Mouse (Mus musculus): Measurements from ENCODE around the gene Abhd17c. TPM values are rescaled to one million over a fixed set of nuclear protein-coding genes. Genes with fewer than 3 reads are reported as not detected.
"Not testable (repeated sequence)": the region's sequence is repeated elsewhere in the genome, so short reads cannot be mapped to it uniquely, and the experiment has no call there.

Abhd17c gene
- 19.1 and 28.2 TPM in 2 replicates for total RNA-seq (2014; fragmentation: Nextera tagmentation)
- total RNA-seq (2017), result 10.2 and 10.7 TPM in 2 replicates

GRCm38 (mm10) chr7:84151001-84151959 is at the start of gene Abhd17c:
Abhd17c (minus strand) TSS chr7:84151893.
- peak; percentile 42 for ATAC-seq (replicated peaks; ENCODE audit: low FRiP score, low TSS enrichment, poor library complexity, severe bottlenecking)

DNA sequence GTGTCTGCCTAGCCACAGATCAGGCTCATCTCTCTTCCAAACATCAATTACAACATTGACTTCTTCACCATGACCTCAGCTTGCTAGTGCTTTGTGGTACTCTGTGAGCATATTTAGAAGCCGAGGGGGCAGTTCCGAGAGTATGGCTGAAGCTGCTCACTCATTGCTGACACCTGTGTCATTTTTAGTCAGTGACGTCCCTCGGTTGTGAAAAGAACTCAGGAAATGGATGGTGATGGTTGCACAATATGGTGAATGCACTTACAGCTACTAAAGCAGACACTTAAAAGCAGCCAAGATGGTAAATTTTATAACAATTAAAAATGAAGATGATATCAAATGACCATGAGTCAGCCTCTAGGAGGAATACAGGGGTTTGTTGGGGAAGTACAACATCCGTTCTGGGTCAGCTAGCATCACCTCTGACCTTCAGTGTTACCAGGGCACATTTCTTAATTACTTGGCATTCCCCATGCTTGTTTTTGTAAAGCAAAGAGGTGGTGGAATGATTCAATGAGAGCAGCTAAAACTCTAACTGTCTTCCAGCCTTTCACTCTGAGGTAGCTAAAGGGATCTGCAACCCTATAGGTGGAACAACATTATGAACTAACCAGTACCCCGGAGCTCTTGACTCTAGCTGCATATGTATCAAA is 45.6 kb upstream of the Abhd17c start:
- ATAC-seq (replicated peaks; ENCODE audit: low FRiP score, low TSS enrichment, poor library complexity, severe bottlenecking), result no peak

DNA sequence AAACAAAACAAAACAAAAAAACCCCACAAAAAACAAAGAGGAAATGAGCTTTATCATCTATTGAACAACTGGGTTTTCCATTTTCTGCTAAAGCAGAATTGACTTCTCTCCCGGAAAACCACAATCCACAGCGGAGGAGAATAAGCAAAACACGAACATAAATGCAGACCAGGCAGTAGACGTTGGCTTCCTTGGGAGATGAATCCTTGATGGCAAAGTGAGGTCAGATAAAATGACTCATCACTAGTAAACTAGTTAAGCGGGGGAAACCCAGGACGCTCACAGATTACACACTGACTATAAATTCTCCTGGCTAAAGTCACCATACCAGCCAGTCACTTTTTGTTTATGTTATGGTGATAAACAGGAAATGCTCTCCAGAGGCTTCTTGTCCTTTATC is 44.5 kb upstream of the Abhd17c start:
- ATAC-seq (replicated peaks; ENCODE audit: low FRiP score, low TSS enrichment, poor library complexity, severe bottlenecking), result no peak

DNA sequence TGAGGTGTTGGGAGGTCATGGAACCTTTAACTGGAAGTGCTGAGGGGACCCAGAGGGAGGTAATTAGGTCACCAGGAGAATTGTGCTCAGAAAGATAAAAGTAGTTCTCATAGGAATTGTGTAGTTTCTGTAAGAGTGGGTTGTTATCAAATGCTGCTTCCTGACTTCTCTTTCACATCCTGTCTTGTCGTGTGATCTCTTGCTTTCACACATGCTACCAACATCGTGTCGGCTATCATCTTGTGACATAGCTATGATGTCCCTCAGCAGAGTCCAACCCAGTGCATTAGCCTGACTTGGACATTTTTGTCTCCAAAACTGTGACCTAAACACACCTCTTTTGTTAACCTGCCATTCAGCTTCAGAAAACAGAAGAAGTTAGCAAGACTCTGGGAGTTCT is 40.6 kb upstream of the Abhd17c start:
- ATAC-seq (replicated peaks; ENCODE audit: low FRiP score, low TSS enrichment, poor library complexity, severe bottlenecking), result no peak

DNA sequence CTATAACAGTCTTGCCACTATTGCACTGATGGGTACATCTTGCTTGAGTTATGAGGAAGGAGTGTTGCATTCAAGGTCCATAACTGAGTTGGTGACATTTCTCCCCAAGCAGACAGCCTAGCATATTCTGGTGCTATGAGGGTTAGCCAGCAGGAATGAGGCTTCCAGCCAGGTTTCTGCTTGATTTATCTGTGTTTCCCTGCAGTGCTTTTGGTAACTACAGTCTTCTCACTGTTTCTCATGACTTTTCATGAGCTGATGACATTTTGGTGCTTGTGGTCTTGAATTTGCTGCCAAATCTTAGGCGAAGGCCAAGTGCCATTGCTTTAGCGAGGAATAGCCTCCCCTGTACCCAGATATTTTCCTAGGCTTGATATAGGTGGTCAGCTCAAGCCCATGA is 39.8 kb upstream of the Abhd17c start:
- ATAC-seq (replicated peaks; ENCODE audit: low FRiP score, low TSS enrichment, poor library complexity, severe bottlenecking), result no peak

GRCm38 (mm10) chr7:84188196-84188595 is 36.5 kb upstream of the Abhd17c start:
- no peak for ATAC-seq (replicated peaks; ENCODE audit: low FRiP score, low TSS enrichment, poor library complexity, severe bottlenecking)

DNA sequence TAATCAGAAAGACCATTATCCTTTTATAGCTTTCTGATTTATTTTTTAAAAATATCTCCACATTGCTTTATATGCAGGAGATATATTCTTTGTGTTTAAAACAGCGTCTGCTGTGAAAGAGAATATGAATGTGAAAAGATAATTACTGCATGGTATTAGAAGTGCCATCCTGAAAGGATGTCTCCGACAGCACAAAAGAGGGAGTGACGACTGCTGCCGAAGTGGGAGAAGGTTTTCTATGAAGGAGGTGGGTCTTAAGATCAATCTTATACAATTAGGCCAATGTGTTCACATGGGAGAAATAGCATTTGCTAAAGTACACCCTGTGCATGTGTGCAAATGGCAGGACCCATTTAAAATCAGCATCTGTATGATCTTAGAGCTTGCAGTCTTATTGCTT is 33.5 kb upstream of the Abhd17c start:
- ATAC-seq (replicated peaks; ENCODE audit: low FRiP score, low TSS enrichment, poor library complexity, severe bottlenecking), result no peak

GRCm38 (mm10) chr7:84184703-84185102 is 33.0 kb upstream of the Abhd17c start:
- no peak for ATAC-seq (replicated peaks; ENCODE audit: low FRiP score, low TSS enrichment, poor library complexity, severe bottlenecking)

DNA sequence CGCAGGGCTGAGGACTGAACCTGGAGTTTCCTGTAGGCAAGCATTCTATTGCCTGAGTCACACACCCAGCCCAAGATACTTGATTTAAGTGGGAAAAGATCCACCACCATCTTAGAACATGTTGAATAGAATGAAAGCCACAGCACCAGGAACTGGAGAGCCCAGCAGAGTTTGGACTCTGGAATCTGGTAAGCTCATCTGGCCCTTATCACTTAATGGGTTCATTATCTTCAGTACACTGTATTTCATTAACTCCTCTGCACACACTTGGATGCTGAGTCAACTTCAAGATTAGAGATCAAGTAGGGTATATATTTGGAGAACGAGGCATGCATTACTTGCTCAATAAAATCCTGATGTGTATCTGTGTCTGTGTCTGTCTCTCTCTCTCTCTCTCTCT is 27.1 kb upstream of the Abhd17c start:
- ATAC-seq (replicated peaks; ENCODE audit: low FRiP score, low TSS enrichment, poor library complexity, severe bottlenecking), result not testable (repeated sequence)

GRCm38 (mm10) chr7:84174655-84175448 is 23.2 kb upstream of the Abhd17c start:
- no peak for ATAC-seq (replicated peaks; ENCODE audit: low FRiP score, low TSS enrichment, poor library complexity, severe bottlenecking)

- no peak for ATAC-seq (replicated peaks; ENCODE audit: low FRiP score, low TSS enrichment, poor library complexity, severe bottlenecking)
Observed at GRCm38 (mm10) chr7:84173394-84173793, 21.7 kb upstream of the Abhd17c start.

- no peak for ATAC-seq (replicated peaks; ENCODE audit: low FRiP score, low TSS enrichment, poor library complexity, severe bottlenecking)
Observed at GRCm38 (mm10) chr7:84171177-84171787, 19.6 kb upstream of the Abhd17c start.

DNA sequence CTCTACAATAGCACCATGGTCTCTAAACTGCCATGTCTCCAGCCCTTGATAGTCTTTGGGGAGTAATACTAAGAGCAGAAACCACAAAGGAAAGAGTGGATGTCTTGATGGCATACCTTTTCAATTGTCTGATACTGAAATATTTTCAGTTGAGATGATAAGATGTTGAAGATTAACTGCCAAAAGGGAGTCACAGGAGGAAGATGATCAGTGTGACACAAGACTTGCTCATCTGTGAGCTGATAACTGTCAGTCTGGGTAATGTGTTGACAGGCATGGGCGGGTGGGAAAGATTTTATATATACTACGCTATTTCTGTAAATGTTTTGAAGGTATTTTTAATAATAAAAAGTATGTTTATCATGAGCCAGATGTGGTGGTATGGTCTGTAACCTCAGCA is 16.7 kb upstream of the Abhd17c start:
- no peak for ATAC-seq (replicated peaks; ENCODE audit: low FRiP score, low TSS enrichment, poor library complexity, severe bottlenecking)

DNA sequence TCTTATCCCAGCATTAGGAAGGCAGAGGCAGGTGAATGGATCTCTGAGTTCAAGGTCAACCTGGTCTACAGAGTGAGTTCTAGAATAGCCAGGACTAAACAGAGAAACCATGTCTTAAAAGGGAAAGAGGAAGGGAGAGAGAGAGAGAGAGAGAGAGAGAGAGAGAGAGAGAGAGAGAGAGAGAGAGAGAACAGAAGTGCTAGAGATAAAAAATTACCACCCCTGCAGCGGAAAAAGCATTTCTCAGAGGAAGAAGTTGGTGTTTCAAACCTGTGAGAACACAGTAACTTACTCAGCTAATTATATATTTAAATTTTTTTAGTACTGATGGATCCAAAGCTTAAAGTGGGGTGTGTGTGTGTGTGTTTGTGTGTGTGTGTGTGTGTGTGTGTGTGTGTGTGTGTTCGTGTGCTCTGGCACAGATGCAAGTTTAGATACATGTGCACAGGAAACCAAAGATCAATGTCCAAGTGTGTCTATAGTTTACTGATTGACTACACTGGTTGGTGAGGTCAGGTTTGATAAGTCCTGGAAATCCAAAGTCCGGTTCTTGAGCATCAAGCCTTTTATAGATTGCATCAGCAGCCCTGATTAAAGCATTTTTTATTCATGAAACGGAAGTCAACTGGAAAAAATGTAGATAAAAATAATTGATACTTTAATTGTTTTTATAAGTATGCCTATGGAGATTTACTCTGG is 15.2 kb upstream of the Abhd17c start:
- ATAC-seq (replicated peaks; ENCODE audit: low FRiP score, low TSS enrichment, poor library complexity, severe bottlenecking), result no peak

GRCm38 (mm10) chr7:84166007-84166406 is 14.3 kb upstream of the Abhd17c start:
- no peak for ATAC-seq (replicated peaks; ENCODE audit: low FRiP score, low TSS enrichment, poor library complexity, severe bottlenecking)

DNA sequence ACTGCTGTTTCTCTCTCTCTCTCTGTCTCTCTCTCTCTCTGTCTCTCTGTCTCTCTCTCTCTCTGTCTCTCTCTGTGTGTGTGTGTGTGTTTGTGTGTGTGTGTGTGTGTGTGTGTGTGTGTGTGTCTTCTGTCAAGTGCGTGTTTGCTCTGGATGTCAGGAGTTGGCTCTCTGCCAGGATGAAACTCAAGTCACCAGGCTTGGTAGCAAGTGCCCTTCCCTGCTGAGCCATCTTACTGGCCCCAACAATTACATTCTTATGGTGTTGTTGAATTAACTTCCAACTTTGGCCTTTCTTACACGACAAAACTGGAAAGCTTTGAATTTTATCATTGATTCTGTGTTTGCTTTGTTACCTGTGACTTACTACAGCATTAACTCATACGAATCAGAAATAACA is 13.6 kb upstream of the Abhd17c start:
- ATAC-seq (replicated peaks; ENCODE audit: low FRiP score, low TSS enrichment, poor library complexity, severe bottlenecking), result no peak

DNA sequence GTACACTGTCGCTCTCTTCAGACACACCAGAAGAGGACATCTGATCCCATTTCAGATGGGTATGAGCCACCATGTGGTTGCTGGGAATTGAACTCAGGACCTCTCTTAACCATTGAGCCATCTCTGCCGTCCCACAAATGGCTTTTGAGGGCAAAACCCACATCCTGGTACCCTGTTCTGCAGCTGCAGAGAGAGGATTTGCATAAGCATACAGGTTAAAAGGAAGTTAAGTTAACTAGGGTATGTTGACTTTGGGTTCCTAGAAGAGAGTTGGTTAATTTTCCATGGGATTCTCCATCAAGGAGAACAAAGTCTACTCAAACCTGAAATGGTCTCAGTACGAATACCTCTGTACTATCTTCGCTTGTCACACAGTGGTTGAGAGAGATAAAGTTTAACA is 13.2 kb upstream of the Abhd17c start:
- no peak for ATAC-seq (replicated peaks; ENCODE audit: low FRiP score, low TSS enrichment, poor library complexity, severe bottlenecking)

- no peak for ATAC-seq (replicated peaks; ENCODE audit: low FRiP score, low TSS enrichment, poor library complexity, severe bottlenecking)
Observed at GRCm38 (mm10) chr7:84164419-84164818, 12.7 kb upstream of the Abhd17c start.

DNA sequence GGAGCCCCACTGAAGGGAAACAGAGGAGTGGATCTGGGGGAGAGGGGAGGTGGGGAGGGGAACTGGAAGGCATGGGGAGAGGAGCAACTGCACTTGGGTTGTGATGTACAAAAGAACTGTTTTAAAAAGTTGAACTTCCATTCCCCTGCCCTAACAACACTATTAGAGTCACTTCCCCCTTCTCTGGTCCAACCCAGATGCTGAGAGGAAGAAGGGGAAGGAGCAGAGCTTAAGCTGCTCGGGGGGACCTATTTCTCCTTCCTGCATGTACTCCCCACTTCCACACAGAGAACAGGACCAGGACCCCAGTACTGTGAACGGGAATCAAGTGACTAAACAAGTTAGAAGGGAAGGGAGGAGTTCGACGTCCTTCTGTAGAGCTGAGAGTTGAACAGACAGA is 11.9 kb upstream of the Abhd17c start:
- ATAC-seq (replicated peaks; ENCODE audit: low FRiP score, low TSS enrichment, poor library complexity, severe bottlenecking), result no peak
